Mouse (Mus musculus) kidney, postnatal 0 days (tissue): Measurements from ENCODE around the gene Mad2l2. TPM values are rescaled to one million over a fixed set of nuclear protein-coding genes. Genes with fewer than 3 reads are reported as not detected.
"Not testable (repeated sequence)": the region's sequence is repeated elsewhere in the genome, so short reads cannot be mapped to it uniquely, and the experiment has no call there.

Experiments
- ATAC-seq: fragments of 200-750 bp; cut with Nextera tagmentation; replicated peaks from 2 replicates; pipeline ENCODE4 v1.8.0; 2017; ENCODE audit warnings: low read depth, moderate number of reproducible peaks, moderate TSS enrichment, moderate library complexity; ENCODE audit not compliant: low FRiP score
- DNase-seq: peaks from one replicate; pipeline ENCODE4 v3.0.0-alpha.2; 2016; ENCODE audit warnings: low spot score
- H3K27ac ChIP-seq: fragments of 300-500 bp; sonication (generic); 2 replicates; pipeline ENCODE4 v1.5.1; 2014; ENCODE audit warnings: mild to moderate bottlenecking
- H3K27me3 ChIP-seq: fragments of 300-500 bp; sonication (generic); 2 replicates; pipeline ENCODE4 v1.6.1; 2014; ENCODE audit warnings: low read length, mixed read lengths; ENCODE audit not compliant: insufficient read depth
- H3K36me3 ChIP-seq: fragments of 300-500 bp; sonication (generic); 2 replicates; pipeline ENCODE4 v1.6.1; 2014; ENCODE audit warnings: low read length, mixed read lengths; ENCODE audit not compliant: insufficient read depth
- H3K4me1 ChIP-seq: fragments of 300-500 bp; sonication (generic); replicated peaks from 2 replicates; pipeline ENCODE4 v1.6.1; 2014; ENCODE audit warnings: antibody characterized with exemption, low read length, mixed read lengths; ENCODE audit not compliant: insufficient read depth
- H3K4me2 ChIP-seq: fragments of 300-500 bp; sonication (generic); 2 replicates; pipeline ENCODE4 v1.6.1; 2014; ENCODE audit warnings: mild to moderate bottlenecking, low read length, moderate library complexity, mixed read lengths
- H3K4me3 ChIP-seq: fragments of 300-500 bp; sonication (generic); replicated peaks from 2 replicates; pipeline ENCODE4 v1.5.1; 2014; ENCODE audit warnings: low read depth, low read length
- H3K9ac ChIP-seq: fragments of 300-500 bp; sonication (generic); 2 replicates; pipeline ENCODE4 v1.6.1; 2014; ENCODE audit warnings: low read depth, low read length
- H3K9me3 ChIP-seq: fragments of 300-500 bp; sonication (generic); replicated peaks from 2 replicates; pipeline ENCODE4 v1.6.1; 2016; ENCODE audit warnings: low read length, inconsistent platforms, mixed read lengths
- CTCF ChIP-seq: IDR thresholded peaks from 2 replicates; pipeline ENCODE4 v1.5.1; 2016; ENCODE audit warnings: antibody characterized with exemption, low read depth, mild to moderate bottlenecking, moderate library complexity
- WGBS: fragments of 180-500 bp; shearing (Covaris S2); extraction: QIAGEN DNeasy Blood & Tissue Kit; methylation state at CpG from one replicate; pipeline ENCODE4 v1.1.7; 2014; 5-methylcytosine and 5-hydroxymethylcytosine counted together
- polyA plus RNA-seq: library from polyadenylated mRNA; unstranded; fragments of >200 nt; fragmentation: Nextera tagmentation; extraction: Ambion mirVana; gene quantifications from 2 replicates; pipeline ENCODE4 v1.2.1, GENCODE M21; 2015

Mad2l2 gene
- polyA plus RNA-seq, 1 experiment from 2014 or later: 73.1 TPM

GRCm38 (mm10) chr4:148171261-148171660, 41.1 kb downstream of the Mad2l2 start:
- H3K36me3 ChIP-seq: no peaks in the 10 kb centered on the region
- H3K4me1 ChIP-seq: no peaks in the 10 kb centered on the region; the same call in 1 of the 2 replicates
- H3K9me3 ChIP-seq: no peaks in the 10 kb centered on the region
- H3K27ac ChIP-seq: no peak overlapping the region
- H3K9ac ChIP-seq: no peak overlapping the region
- DNase-seq: no peak
- TF ChIP-seq CTCF: no peak
- H3K4me3 ChIP-seq: no peak overlapping the region
- WGBS: 51% methylated on average over 3 of the region's 3 CpGs
- peaks cover 32% of the 10 kb centered on the region for H3K27me3 ChIP-seq
- no peak for ATAC-seq
- no peak overlapping the region for H3K4me2 ChIP-seq

DNA sequence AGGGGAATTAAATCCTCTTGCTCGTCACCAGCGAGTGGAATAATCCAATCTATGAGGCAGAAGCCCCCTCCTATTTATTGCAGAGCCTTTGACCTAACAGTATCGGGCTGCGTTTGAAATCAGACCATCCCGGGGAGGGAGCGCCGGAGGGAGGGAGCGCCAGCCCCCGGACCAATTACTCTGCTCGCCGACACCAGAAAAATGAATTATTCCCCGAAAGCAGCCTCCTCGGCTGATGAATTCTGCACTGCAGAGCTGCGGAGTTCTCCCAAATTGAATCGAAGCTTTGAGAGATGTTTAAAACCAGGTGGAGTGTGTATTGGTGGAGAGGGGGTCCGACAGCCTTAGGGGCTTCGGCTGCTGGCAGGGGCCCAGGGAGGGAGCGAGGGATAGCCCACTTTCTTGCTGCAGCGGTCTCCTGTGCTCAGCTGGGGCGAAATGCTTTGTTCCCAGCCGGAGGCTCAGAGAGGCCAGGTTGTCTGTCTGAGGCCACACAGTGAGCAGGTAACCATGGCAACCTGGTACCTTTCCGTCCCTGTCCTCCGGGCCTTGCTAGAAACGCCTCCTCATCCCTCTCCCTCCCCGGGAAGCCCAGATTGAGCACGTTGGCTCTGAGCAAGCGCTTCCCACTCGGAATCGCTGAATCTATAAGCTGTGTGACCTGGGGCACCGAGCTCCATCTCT, 43.8 kb downstream of the Mad2l2 start:
- H3K27me3 ChIP-seq: peaks cover 31% of the 10 kb centered on the region
- H3K4me1 ChIP-seq: no peaks in the 10 kb centered on the region
- no peaks in the 10 kb centered on the region for H3K9me3 ChIP-seq
- ATAC-seq (no peak), DNase-seq (no peak)
- no peak for TF ChIP-seq CTCF
- 1% methylated on average over 30 of the region's 30 CpGs for WGBS
- no peak overlapping the region for H3K4me3 ChIP-seq
- H3K9ac ChIP-seq: no peak overlapping the region
- no peaks in the 10 kb centered on the region for H3K36me3 ChIP-seq
- H3K27ac ChIP-seq: no peak overlapping the region
- H3K4me2 ChIP-seq: no peak overlapping the region

DNA sequence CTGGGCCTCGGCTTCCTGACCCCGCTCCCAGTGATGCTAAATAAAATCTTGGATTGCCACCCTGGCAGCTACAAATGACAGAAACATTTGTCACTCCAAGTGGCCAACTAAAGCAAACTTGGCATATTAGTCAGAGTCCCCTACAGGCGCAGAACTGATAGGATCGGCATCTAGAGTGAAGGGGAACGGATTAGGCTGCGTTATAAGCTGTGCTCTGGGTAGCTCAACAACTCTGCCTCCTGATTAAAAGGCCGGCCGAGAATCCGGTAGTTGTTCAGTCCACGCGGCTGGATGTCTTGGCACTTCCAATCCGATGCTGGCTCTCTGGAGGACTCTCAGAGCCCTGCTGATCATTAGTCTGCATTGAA, 44.3 kb downstream of the Mad2l2 start:
- WGBS: 22% methylated on average over 12 of the region's 12 CpGs
- no peak overlapping the region for H3K27ac ChIP-seq
- H3K4me1 ChIP-seq: no peaks in the 10 kb centered on the region
- no peak overlapping the region for H3K9ac ChIP-seq
- no peaks in the 10 kb centered on the region for H3K9me3 ChIP-seq
- H3K27me3 ChIP-seq: peaks cover 31% of the 10 kb centered on the region
- no peak overlapping the region for H3K4me2 ChIP-seq
- H3K4me3 ChIP-seq: no peak overlapping the region
- ATAC-seq (no peak), DNase-seq (no peak)
- H3K36me3 ChIP-seq: no peaks in the 10 kb centered on the region
- no peak for TF ChIP-seq CTCF

GRCm38 (mm10) chr4:148176603-148177002, 46.4 kb downstream of the Mad2l2 start:
- ATAC-seq, H3K9ac ChIP-seq, H3K36me3 ChIP-seq, H3K4me3 ChIP-seq, H3K27ac ChIP-seq, H3K4me2 ChIP-seq, H3K9me3 ChIP-seq, H3K4me1 ChIP-seq, DNase-seq: not testable (repeated sequence)
- H3K27me3 ChIP-seq: peaks cover 31% of the 10 kb centered on the region
- 59% methylated on average over 5 of the region's 6 CpGs for WGBS

DNA sequence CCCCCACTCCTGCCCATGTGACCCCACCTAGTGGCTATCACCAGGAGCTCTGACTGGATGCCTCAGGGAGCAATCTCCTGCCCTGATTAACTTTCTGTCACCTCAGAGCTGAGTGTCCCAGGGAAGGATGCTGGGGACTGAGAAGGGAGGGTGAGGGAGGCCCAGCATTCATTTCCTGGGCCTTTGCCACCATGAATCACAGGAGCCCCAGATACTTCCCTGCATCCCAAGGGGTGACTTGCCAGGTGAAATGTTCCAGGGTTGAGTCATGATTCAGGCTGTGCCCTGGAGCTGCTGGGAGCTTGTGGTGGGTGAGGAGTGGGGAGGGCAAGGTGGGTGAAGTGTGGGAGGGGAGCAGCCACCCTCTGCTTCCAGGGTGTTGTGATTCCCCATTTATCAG, 47.5 kb downstream of the Mad2l2 start:
- no peak overlapping the region for H3K9ac ChIP-seq
- DNase-seq (no peak), ATAC-seq (no peak)
- H3K4me1 ChIP-seq: no peaks in the 10 kb centered on the region
- no peak overlapping the region for H3K27ac ChIP-seq
- H3K4me2 ChIP-seq: no peak overlapping the region
- H3K4me3 ChIP-seq: no peak overlapping the region
- H3K36me3 ChIP-seq: no peaks in the 10 kb centered on the region
- no peaks in the 10 kb centered on the region for H3K9me3 ChIP-seq
- TF ChIP-seq CTCF: no peak
- H3K27me3 ChIP-seq: peaks cover 26% of the 10 kb centered on the region

DNA sequence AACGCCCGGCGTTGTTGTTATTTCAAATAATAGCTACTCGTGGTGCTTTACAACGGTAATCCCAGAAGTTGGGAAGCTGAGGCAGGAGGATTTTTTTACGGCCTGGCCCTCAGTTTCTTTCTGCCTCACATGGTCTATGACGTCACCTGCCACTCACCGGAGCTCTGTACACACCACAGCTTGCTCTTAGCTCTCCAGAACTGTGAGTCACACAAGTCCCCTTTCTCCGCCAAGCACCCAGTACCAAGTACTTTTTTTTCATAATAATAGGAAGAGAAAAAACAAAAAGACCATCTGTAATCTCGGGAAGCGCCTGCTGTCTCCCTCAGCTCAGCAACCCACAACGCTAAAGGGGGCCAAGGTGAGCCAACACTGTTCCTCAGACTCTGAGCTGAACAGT, 51.3 kb downstream of the Mad2l2 start:
- Histone ChIP-seq H3K4me2 (no peak overlapping the region), H3K9ac (no peak overlapping the region), H3K27me3 (no peaks in the 10 kb centered on the region), H3K4me3 (no peak overlapping the region), H3K36me3 (no peaks in the 10 kb centered on the region), H3K27ac (no peak overlapping the region), H3K9me3 (no peaks in the 10 kb centered on the region), H3K4me1 (no peaks in the 10 kb centered on the region)
- DNase-seq: no peak
- no peak for ATAC-seq
- 88% methylated on average over 12 of the region's 12 CpGs for WGBS
- no peak for TF ChIP-seq CTCF

GRCm38 (mm10) chr4:148182363-148182762, 52.2 kb downstream of the Mad2l2 start:
- 37% methylated on average over 8 of the region's 8 CpGs for WGBS
- no peak for DNase-seq
- ATAC-seq: no peak
- no peak for TF ChIP-seq CTCF
- Histone ChIP-seq H3K36me3 (no peaks in the 10 kb centered on the region), H3K27me3 (no peaks in the 10 kb centered on the region), H3K9ac (no peak overlapping the region), H3K27ac (no peak overlapping the region), H3K4me1 (no peaks in the 10 kb centered on the region), H3K9me3 (no peaks in the 10 kb centered on the region), H3K4me3 (no peak overlapping the region), H3K4me2 (no peak overlapping the region)
